Mouse (Mus musculus) 3T3-L1 (cell line): ENCODE data around the gene Fam49a.
A peak's percentile ranks its signal among the peaks of the same experiment; 100 is the strongest.
"Not testable (repeated sequence)": the region's sequence is repeated elsewhere in the genome, so short reads cannot be mapped to it uniquely, and the experiment has no call there.

Experiments used
- DNase-seq: peaks from one replicate; pipeline ENCODE4 v3.0.0-alpha.2; 2015; ENCODE audit warnings: low read depth, low spot score

Fam49a gene

DNA sequence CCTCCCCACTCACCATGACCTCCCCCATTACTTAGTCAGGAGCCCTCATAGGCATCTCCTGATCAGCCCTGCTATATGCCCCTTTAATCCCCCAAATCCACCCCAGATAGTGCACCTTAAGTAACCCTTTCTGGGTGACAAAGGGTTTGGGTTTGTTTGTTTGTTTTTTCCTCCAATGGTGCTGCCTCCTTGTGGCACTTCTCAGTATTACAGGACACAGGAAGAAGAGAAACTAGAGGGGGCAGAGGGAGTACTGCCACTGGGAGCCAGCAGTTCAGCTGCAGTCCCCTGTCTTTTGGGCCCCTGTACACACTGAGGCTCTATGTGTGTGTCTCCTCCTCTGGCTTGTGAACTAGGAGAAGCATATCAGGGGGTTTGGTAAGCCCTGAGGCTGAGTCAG, 51.5 kb downstream of the Fam49a start:
- peak; percentile 5 for DNase-seq

DNA sequence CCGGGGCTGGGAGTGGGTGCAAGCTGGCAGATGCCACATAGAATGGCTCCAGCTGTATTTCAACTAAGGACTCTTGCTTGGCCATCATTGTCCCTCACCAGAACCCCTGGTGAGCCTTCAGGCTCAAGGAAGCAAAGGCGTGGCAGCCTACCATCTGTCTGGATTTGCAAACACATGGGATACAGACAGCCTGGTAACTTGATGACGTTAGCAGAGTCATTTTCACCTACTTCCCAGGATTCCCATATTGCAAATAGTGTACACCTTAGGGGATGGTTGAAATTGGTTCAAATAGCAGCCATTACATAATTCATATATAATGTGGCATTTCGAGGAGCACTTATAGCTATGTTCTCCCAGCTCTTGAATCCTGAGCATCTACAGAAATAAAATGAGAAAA, 52.0 kb downstream of the Fam49a start:
- no peak for DNase-seq

DNA sequence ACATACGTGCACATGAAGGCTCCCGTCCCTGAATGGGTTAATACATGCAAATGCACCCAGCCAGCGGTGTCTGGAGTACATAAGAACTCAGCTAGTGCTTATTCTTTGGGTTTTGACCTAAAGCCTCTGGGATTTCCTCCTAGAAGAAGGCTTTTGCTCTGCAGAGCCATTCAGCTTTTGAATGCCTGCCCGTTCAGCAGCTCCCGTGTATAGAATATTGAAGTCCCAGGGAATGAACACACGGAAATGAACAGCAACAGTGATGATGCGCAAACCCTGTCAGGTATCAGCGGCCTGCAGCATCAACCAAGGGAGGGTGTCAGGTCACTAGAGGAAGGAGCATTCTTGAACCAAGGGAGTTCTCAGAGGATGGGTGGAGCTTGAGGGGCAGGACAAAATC, 52.4 kb downstream of the Fam49a start:
- no peak for DNase-seq

DNA sequence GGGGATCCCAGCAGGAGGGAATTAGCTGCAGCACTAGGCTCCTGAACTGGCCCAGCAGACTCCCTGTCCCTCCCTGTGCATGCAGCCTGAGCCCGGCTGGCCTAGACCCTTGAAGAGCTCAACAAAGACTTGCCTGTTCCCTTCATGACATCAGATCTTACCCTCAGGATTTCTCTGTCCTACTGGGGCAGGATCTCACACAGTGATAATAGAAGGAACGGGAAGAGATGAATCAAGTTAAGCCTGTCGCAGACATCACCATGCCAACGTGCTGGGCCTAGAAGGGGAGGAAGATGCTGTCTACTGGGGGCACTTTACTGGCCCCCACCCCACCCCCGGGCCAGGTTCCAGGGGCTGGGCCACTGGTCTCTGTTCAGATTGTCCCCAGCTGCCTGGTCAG, 53.1 kb downstream of the Fam49a start:
- no peak for DNase-seq

DNA sequence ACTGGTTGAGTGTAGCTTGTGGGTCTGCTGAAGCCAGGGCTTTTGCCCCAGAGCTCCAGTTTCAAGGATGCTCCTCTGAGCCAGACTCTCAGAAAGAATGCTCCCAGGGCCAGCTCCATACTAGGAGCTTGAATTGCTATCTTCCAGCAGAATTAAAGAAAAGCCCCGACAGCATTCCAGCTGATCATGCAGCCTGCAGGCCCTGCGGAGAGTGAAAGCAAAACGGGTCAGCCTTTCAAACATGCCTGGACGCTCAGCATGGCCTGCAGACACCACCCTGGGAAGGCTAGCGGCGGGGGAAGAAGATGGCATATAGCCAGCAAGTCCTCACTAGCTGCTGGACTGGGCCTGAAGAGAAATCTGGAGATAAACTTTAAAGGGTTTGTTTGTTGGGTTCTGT, 55.0 kb downstream of the Fam49a start:
- DNase-seq: no peak

DNA sequence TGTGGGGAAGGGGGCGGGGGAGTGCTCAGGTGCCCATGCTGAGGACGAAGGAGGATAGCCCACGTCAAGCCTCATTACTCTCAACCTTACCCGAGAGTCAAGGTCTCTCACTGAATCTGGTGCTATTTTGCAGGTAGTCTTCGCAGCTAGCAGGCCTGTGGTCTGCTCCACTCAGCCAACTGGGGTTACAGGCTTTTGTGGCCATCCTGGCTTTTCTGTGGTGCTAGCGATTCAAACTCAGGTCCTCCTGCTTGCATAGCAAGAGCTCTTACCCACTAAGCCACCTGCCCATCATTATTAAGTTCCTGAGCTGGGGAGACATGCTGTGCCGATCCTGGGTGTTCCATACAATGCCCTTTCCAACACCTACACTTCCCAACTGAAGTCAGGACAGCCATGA, 55.7 kb downstream of the Fam49a start:
- no peak for DNase-seq

DNA sequence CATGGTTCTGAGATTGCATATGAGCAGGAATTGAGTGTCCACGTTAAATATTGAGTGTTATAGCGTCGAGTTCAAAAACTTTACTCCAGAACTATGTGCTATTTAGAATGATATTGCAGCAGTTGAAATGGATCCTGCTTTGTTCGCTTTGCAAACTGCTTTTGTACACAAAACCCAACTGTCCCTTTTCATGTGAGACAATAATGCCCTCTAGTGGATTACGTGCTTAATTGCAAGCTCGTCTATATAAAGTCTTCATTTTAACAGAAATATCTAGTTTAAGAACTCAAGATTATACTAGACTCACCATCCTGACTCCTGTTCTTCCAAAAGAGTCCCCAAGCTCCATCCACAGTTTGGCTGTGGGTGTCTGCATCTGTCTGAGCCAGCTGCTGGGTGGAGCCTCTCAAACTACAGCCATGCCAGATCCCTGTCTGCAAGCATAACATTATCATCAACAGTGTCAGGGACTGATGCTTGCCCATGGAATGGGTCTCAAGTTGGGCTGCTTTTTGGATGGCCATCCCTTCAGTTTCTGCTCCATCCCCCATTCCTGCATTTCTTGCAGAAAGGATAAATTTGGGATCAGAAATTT, 56.3 kb downstream of the Fam49a start:
- peak; percentile 51 for DNase-seq

DNA sequence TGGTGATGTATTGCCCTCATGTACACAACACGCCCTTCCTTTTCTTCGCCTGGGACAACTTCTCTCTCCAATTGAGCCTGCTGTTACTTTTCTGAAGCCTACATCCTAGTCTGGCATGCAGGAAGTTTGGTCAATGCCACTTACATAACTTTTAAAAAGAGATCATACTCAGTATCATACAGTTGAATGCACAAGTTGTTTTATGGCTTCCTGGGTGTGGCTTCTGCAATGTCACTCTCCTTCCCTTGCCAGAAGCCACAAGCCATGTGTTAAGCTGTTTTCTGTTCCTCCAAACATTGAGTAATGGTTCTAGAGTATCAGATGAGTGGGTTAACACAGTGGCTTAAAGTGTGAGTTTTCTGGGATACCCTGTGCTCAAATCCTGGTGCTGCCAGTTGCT, 58.8 kb downstream of the Fam49a start:
- no peak for DNase-seq

DNA sequence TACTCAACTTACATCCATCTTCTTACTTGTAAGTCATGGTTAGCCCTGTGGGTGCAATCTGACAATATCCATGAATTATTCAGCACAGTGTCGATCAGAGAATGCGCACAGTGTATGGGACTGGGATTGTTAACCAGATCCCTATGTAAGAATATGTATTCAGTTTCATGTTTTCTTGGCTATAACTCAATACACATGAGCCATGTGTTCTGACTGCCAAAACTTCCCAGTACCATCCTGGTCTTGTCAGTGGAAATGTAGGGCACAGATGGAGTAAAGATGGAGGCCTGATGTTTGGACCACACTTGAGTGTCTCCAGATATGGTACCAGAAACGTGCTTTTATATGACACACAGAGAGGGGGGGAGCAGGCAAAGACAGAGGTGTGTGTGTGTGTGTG, 59.2 kb downstream of the Fam49a start:
- DNase-seq: no peak

DNA sequence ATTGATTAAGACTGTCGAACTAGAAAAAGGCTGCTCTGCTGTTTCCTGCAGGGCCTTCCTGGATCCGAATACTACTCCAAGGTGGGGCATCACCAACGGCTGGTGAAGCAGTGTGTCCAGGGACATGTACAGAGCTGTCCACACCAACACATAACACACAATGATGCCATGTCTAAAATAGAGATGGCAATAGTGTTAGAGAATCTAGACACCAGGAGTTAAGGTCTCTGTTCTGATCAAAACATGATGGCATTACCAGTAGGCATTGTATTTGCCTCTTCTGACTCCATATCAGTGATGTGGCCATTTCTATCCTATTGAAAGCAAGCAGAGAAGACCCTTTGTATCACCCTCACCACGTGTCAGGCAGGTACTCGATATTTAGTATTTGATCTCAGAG, 61.1 kb downstream of the Fam49a start:
- DNase-seq: no peak

DNA sequence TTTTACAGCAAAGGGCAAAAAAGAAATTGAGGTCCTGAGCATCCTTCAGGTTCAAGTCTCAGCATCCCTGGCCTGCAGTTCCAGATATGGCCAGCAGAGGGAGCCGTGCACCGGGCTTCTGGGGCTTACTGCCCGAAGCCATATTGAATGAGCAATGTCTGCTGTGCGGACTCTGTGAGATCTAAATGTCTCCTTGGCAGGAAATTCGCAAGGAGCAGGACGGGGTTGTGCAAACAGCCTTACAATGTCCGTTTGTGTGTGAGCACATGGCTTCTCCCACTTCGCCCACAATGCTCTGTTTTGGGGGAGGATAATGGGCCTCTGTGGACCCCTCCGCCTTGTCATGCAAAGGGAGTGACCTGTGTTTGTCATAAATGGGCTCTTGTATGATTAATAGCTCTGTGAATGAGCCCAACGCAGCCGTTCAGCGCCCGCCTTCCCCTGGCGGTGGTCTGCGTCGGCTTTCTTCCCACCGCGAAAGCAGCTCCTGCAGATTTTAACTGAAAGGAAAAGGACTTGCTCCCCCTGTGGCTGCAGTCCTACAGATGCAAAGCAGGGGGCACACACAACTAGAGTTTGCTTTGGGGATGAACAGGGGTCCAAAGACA, 61.8 kb downstream of the Fam49a start:
- DNase-seq: peak; percentile 84

DNA sequence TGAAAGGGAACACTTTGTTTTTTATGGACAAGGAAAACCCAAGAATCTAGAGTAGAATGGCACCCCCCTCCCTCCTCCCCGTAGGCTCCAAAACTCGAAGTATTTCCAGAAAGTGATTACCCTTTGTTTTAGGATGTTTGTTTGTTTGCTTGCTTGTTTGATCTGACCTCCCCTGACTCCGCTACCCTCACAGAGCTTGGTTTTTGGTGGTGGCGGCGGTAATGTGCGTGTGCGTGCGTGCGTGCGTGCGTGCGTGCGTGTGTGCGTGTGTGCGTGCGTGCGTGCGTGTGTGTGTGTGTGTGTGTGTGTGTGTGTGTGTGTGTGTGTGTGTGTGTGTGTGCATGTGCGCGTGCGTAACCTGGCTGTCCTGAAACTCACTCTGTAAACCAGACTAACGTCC, 62.3 kb downstream of the Fam49a start:
- not testable (repeated sequence) for DNase-seq

DNA sequence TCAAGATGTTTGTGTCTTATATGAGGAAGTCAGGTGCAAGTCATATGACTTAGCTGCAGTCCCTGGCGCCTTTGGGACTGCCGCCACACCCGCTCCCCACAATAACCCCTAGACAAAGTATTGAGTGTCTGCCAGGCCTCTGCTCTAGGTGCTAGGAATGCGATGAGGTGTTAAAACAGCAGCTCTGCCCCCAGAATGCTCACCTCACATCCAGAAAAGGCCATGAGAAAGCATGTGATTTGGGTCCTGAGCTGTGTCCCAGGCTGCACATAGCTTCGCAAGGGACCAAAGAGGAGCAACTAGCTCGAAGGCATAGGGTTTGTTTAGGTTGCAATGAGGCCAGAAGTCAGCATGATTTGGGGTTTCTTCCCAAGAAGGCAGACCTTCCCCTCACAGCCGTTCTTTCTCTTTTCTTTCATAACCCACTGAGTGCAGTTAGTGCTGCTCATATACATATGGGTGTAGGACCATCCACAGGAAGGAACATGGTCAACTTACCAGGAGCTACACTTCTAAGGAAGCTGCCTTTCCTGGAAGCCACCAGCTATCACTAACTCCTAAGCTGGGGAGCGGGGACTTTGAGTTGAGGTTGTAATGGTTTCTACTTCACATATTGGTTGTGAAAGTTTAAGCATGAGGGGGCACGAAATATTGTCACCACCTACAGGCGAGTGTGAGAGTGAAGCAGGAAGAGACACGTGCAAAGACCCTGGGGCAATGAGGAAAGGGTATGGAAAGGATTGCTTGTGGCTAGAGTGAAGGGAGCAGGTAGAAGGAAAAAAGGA, 71.8 kb downstream of the Fam49a start:
- DNase-seq: no peak

DNA sequence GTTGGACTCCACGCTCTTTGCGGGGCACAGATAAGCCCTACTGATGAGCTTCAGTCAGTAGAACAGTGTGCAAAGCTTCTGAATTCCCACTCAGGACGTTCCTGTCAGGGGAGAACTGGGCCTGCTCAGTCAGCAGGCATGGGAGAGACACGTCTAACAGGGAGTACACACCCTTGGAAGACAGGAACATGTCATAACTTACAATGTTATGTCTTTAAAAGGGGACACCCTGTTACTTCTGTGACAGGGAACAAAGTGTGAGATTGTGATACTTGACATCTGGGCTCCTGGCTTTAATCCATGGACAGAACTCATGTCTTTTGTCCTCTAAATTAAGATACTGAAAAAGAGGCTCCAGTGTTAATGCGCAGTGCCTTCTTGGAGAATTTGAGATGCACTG, 72.5 kb downstream of the Fam49a start:
- no peak for DNase-seq

DNA sequence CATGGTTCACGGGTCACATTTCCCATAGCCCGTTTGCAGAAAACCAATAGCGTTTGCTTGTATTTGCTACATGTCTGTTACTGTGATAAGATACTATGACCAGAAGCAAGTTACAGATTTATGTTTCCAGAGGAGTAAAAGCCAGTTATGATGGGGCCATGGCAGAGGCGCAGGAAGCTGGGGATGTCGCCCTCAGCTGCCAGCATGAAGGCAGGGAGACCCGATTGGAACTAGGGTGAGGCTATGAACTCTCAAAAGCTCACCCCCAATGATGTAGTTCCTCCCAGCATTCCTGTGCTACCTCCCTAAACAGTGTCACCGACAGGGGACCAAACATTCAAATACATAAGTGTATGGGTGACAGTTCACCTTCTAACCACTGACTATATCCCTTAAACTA, 73.6 kb downstream of the Fam49a start:
- DNase-seq: no peak

DNA sequence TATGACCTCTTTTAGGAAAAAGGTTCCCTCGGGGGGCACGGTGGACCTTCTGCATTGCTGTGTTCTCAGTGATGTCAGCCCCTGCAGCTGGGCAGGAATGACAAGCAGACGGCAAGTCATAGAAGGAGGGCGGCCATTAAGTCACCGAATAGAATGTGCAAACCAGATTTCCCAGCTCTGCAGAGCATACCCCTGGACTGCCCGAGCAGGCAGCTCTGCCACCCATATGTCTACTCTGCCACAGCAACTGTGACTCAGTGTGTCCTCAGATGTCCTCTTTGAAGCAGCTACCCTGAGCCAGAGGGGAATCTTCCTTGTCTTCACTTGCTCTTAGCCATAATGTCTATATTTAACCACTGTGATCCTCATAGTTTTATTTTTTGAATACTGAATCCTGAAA, 75.4 kb downstream of the Fam49a start:
- no peak for DNase-seq

DNA sequence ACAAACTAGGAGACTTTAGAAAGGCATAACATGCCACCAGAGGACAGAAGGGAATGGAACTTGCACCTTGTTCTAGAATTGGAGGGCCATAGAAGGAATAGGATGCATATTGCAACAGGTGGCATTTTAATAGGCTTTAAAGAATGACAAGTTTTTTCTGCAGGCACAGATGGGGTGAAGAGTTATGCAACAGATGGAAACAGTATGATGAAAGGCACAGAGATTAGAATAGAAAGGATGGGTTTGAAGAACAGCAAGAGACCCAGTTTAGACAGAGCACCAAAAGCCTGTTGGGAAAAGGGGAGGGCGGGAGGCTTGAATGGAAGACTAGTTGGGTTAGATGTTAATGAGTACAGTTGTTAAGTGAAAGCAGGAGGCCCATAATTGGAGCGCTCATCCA, 81.4 kb downstream of the Fam49a start:
- no peak for DNase-seq

DNA sequence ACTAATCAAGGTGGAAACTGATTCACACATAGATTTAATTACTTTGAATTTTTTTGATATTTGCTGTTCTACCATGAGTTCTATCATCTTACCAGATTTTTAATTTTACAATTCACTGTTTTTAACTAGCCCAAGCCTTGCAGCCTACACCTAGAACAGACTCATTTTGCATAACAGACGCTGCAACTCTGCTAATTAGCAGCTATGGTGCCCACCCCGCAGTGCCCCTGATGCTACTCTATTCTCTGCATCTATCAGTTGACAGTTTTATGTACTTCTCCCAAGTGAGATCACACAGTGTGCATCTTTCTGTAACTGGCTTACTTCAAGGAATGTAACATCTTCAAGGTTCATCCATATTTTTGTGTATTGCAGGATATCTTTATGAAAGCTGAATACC, 86.7 kb downstream of the Fam49a start:
- no peak for DNase-seq

DNA sequence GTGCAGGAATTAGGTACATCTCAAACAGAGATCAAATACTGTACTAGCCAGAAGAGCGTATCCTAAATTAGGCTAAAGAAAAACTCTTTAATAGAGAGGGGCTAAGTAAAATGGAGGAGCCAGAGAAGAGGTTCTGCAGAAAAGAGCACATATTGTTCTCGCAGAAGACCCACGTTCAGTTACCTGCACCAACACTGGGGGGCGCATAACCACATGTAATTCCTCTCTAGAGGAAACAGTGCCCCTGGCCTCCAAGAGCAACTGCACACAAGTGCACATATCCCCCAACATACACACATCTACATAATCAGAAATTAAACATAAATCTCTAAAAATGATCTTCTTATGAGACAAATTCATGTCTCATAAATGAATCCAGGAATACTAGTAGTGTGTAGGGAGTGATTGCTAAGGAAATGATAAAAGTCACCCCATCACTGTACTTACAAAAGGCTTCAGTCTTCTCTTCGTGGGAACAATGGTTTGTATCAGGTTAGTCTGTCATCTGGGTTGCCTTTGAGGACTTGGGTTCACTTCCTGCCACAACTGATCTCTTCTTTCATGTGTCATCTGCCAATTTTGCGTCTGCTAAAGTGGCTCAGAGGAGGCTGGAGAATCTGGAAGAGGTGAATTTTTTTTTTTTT, 87.8 kb downstream of the Fam49a start:
- no peak for DNase-seq

DNA sequence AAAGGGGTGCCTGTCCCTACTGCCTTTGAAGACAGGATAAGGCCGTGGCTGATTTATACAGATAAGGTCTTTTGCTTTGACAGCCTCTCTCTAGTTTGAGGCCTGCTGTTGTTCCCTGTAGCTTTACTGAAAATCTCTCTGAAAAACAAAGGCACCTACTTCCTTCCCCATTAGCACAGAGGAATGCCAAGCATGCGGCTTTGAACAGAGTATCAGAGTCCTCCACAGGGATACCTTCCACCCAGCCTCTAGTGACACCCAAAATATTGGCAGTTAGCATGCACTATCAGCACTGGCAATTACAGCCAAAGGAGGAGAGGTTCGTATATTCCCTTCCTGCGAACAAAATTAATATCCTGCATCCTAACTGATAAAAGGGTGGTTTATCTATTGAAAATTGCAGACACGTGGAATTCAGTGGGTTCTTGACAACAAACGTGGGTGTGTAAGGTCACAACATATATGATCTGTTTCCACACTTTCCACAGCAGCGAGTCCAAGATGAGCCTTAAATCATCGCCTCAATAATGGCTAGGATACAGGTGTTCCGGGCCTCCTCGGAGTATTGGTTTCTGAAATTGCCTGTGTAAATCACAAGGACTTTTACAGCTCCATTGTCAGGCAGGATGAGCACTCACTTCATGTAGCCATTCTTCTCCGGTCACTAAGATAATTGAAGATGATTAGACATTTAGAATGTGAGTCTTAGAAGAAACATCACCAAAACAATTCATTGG, 90.0 kb downstream of the Fam49a start:
- no peak for DNase-seq

DNA sequence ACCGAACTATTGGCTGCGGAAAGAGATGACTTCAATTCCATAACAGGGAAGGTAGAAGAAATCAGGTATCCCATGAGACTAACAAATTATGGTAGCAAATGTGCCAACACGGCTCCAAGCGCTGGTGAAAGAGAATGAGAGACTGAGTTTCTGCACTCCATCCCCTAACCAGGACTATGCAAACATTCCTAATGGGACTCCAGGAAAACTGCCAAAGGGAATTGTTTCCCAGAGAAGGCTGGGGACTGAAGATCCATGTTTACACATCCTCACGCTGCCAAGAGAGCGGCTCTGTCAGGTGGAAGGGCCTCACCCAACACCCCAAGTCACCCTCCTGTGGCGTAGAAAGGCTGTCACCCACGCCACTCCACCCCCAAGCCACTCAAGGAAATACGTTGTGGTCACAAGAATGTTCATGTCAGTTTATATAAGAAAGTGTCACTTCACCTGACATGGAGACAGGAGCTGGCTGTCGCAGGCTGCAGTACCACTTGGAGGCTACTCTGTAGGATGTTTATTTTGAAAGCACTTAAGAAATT, 92.2 kb downstream of the Fam49a start:
- DNase-seq: no peak

DNA sequence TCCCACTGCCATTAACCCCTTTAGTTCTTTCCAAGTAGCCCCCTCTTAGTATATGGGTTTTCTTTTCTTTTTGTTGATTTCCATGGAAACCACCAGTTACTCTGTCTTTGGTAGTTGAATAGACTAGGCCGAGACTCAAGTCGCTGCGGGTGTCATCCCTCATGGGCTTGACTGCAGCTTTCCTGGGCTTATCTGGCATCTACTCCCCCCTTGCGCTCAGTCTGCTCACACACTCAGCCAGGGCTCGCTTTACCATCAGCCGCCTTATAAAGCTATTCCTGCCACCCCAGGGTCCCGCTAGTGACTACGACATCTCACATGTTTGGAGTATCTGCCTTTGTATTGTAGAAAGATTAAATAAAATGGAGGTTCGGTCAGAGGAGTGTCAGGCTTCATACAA, 94.1 kb downstream of the Fam49a start:
- no peak for DNase-seq
